Mouse (Mus musculus) CH12.LX (cell line): ENCODE results near the gene Ddi2.

Experiments used
- BHLHE40 ChIP-seq: IDR thresholded peaks from 2 replicates; pipeline ENCODE4 v1.6.1; 2011; ENCODE audit warnings: mild to moderate bottlenecking, low read depth, low read length, improper control_type of control experiment
- CHD2 ChIP-seq: IDR thresholded peaks from 2 replicates; pipeline ENCODE4 v1.6.1; 2011; ENCODE audit warnings: low read length, improper control_type of control experiment
- CTCF ChIP-seq, 2 experiments: IDR thresholded peaks in 1 of 2; conservative IDR thresholded peaks in 1 of 2; 2 replicates each; pipeline ENCODE4 v1.5.1; 2011 to 2012; ENCODE audit warnings: low read depth in 2 of 2, low read length in 2 of 2, improper control_type of control experiment in 1 of 2, inconsistent platforms in 1 of 2, mild to moderate bottlenecking in 1 of 2, moderate library complexity in 1 of 2
- EP300 ChIP-seq: IDR thresholded peaks from 2 replicates; pipeline ENCODE4 v1.6.1; 2011; ENCODE audit warnings: low read length, improper control_type of control experiment
- ETS1 ChIP-seq: conservative IDR thresholded peaks from 2 replicates; pipeline ENCODE4 v1.6.1; 2012; ENCODE audit warnings: low read depth, mild to moderate bottlenecking, inconsistent platforms, low read length, improper control_type of control experiment, moderate library complexity
- KAT2A ChIP-seq: IDR thresholded peaks from 2 replicates; pipeline ENCODE4 v1.6.1; 2012; ENCODE audit warnings: low read length, improper control_type of control experiment, inconsistent platforms; ENCODE audit not compliant: insufficient replicate concordance
- MAX ChIP-seq: IDR thresholded peaks from 2 replicates; pipeline ENCODE4 v1.6.1; 2011; ENCODE audit warnings: low read length, improper control_type of control experiment
- MYC ChIP-seq: IDR thresholded peaks from 2 replicates; pipeline ENCODE4 v1.6.1; 2011; ENCODE audit warnings: low read depth, mild to moderate bottlenecking, improper control_type of control experiment, low read length
- NELFE ChIP-seq: IDR thresholded peaks from 2 replicates; pipeline ENCODE4 v1.6.1; 2011; ENCODE audit warnings: low read depth, low read length, improper control_type of control experiment
- POLR2A ChIP-seq: IDR thresholded peaks from 2 replicates; pipeline ENCODE4 v1.6.1; 2011; ENCODE audit warnings: low read depth, mild to moderate bottlenecking, improper control_type of control experiment, low read length
- USF1 ChIP-seq: IDR thresholded peaks from 2 replicates; pipeline ENCODE4 v1.6.1; 2014; ENCODE audit warnings: low read depth, mild to moderate bottlenecking, inconsistent platforms, low read length, improper control_type of control experiment
- ZKSCAN1 ChIP-seq: IDR thresholded peaks from 2 replicates; pipeline ENCODE4 v1.6.1; 2012; ENCODE audit warnings: low read depth, inconsistent platforms, low read length, improper control_type of control experiment, borderline replicate concordance

- TF ChIP-seq CTCF (conservative IDR thresholded peaks at IDR 0.05 in 1 of 2, IDR thresholded peaks at IDR 0.05 in 1 of 2; ENCODE audit: low read depth in 2 of 2, low read length in 2 of 2) (no peak), POLR2A (no peak), ETS1 (no peak), CHD2 (no peak), NELFE (no peak), BHLHE40 (no peak), USF1 (no peak), ZKSCAN1 (no peak), EP300 (no peak), KAT2A (no peak), MAX (no peak), MYC (no peak)
Observed at GRCm38 (mm10) chr4:141725738-141726137, 2.5 kb upstream of the Ddi2 start.
